Mouse (Mus musculus) naive thymus-derived CD4-positive, alpha-beta T cell, adult 2 months (primary cell): ENCODE measurements around the gene Gm4871.
A peak's percentile ranks its signal among the peaks of the same experiment; 100 is the strongest.

Experiments used
- DNase-seq: peaks from one replicate; pipeline ENCODE4 v3.0.0-alpha.2; 2011; ENCODE audit warnings: low read depth

The Gm4871 gene

GRCm38 (mm10) chr5:144990481-144990880 is 42.1 kb downstream of the Gm4871 start:
- DNase-seq: no peak

GRCm38 (mm10) chr5:144990051-144990450 is 42.5 kb downstream of the Gm4871 start:
- DNase-seq: no peak

GRCm38 (mm10) chr5:144989061-144989405 is 43.5 kb downstream of the Gm4871 start:
- no peak for DNase-seq

GRCm38 (mm10) chr5:144988340-144989060 is 44.1 kb downstream of the Gm4871 start:
- peak; percentile 54 for DNase-seq

- no peak for DNase-seq
Measured at GRCm38 (mm10) chr5:144987561-144987960, 45.0 kb downstream of the Gm4871 start.

GRCm38 (mm10) chr5:144984839-144985238 is 47.7 kb downstream of the Gm4871 start:
- no peak for DNase-seq

GRCm38 (mm10) chr5:144983227-144983626 is 49.3 kb downstream of the Gm4871 start:
- peak; percentile 30 for DNase-seq
